Mouse (Mus musculus) forebrain, embryonic 15.5 days (tissue): Measurements from ENCODE around the gene Plscr1. TPM values are rescaled to one million over a fixed set of nuclear protein-coding genes. Genes with fewer than 3 reads are reported as not detected.

Experiments
- ATAC-seq: fragments of 200-750 bp; cut with Nextera tagmentation; replicated peaks from 2 replicates; pipeline ENCODE4 v1.8.0; 2017; ENCODE audit warnings: mild to moderate bottlenecking, moderate TSS enrichment, moderate library complexity
- H3K27ac ChIP-seq: fragments of 300-500 bp; sonication (generic); replicated peaks from 2 replicates; pipeline ENCODE4 v1.5.1; 2015; ENCODE audit warnings: mild to moderate bottlenecking, inconsistent platforms
- H3K27me3 ChIP-seq: fragments of 300-500 bp; sonication (generic); 2 replicates; pipeline ENCODE4 v1.6.1; 2015; ENCODE audit warnings: inconsistent platforms
- H3K36me3 ChIP-seq: fragments of 300-500 bp; sonication (generic); 2 replicates; pipeline ENCODE4 v1.6.1; 2015; ENCODE audit warnings: mild to moderate bottlenecking, inconsistent platforms
- H3K4me1 ChIP-seq: fragments of 300-500 bp; sonication (generic); 2 replicates; pipeline ENCODE4 v1.6.1; 2015; ENCODE audit warnings: inconsistent platforms
- H3K4me2 ChIP-seq: fragments of 300-500 bp; sonication (generic); replicated peaks from 2 replicates; pipeline ENCODE4 v1.6.1; 2015; ENCODE audit warnings: mild to moderate bottlenecking, inconsistent platforms
- H3K4me3 ChIP-seq: fragments of 300-500 bp; sonication (generic); 2 replicates; pipeline ENCODE4 v1.5.1; 2015; ENCODE audit warnings: mild to moderate bottlenecking, inconsistent platforms
- H3K9ac ChIP-seq: fragments of 300-500 bp; sonication (generic); replicated peaks from 2 replicates; pipeline ENCODE4 v1.6.1; 2015; ENCODE audit warnings: mild to moderate bottlenecking, inconsistent platforms
- H3K9me3 ChIP-seq: fragments of 300-500 bp; sonication (generic); 2 replicates; pipeline ENCODE4 v1.6.1; 2016; ENCODE audit warnings: inconsistent platforms
- WGBS: fragments of 180-500 bp; shearing (Covaris S2); methylation state at CpG from one replicate; pipeline ENCODE4 v1.1.7; 2015; ENCODE audit warnings: mixed read lengths; 5-methylcytosine and 5-hydroxymethylcytosine counted together
- polyA plus RNA-seq: library from polyadenylated mRNA; unstranded; fragments of >200 nt; fragmentation: Nextera tagmentation; extraction: Ambion mirVana; gene quantifications from 2 replicates; pipeline ENCODE4 v1.2.1, GENCODE M21; 2015

The Plscr1 gene
- polyA plus RNA-seq, 1 experiment from 2014 or later: 6.8 TPM

GRCm38 (mm10) chr9:92226795-92227194 lies 22.8 kb upstream of the Plscr1 start:
- Histone ChIP-seq H3K4me3 (no peak overlapping the region), H3K36me3 (no peaks in the 10 kb centered on the region), H3K4me2 (no peak overlapping the region), H3K9me3 (no peaks in the 10 kb centered on the region), H3K27ac (no peak overlapping the region), H3K27me3 (no peaks in the 10 kb centered on the region), H3K4me1 (no peaks in the 10 kb centered on the region), H3K9ac (no peak overlapping the region)
- no peak for ATAC-seq
- 87% methylated on average over 3 of the region's 3 CpGs for WGBS

- H3K36me3 ChIP-seq: no peaks in the 10 kb centered on the region
- H3K4me3 ChIP-seq: no peak overlapping the region
- no peaks in the 10 kb centered on the region for H3K4me1 ChIP-seq
- no peak overlapping the region for H3K4me2 ChIP-seq
- H3K27ac ChIP-seq: no peak overlapping the region
- H3K9me3 ChIP-seq: no peaks in the 10 kb centered on the region
- H3K27me3 ChIP-seq: no peaks in the 10 kb centered on the region
- no peak overlapping the region for H3K9ac ChIP-seq
- WGBS: 94% methylated on average over 16 of the region's 16 CpGs
- ATAC-seq: no peak
These were observed 20.4 kb upstream of the Plscr1 start for GRCm38 (mm10) chr9:92228867-92229832.

GRCm38 (mm10) chr9:92229833-92230205 lies 19.7 kb upstream of the Plscr1 start:
- H3K9ac ChIP-seq: no peak overlapping the region
- no peak for ATAC-seq
- no peak overlapping the region for H3K4me2 ChIP-seq
- no peaks in the 10 kb centered on the region for H3K9me3 ChIP-seq
- H3K27ac ChIP-seq: no peak overlapping the region
- H3K4me3 ChIP-seq: no peak overlapping the region
- no peaks in the 10 kb centered on the region for H3K4me1 ChIP-seq
- no peaks in the 10 kb centered on the region for H3K36me3 ChIP-seq
- WGBS: 86% methylated on average over 2 of the region's 2 CpGs
- H3K27me3 ChIP-seq: no peaks in the 10 kb centered on the region

GRCm38 (mm10) chr9:92234901-92235458 lies 14.6 kb upstream of the Plscr1 start:
- no peak overlapping the region for H3K4me2 ChIP-seq
- H3K36me3 ChIP-seq: no peaks in the 10 kb centered on the region
- 87% methylated on average over 11 of the region's 11 CpGs for WGBS
- H3K4me3 ChIP-seq: no peak overlapping the region
- no peak overlapping the region for H3K27ac ChIP-seq
- no peaks in the 10 kb centered on the region for H3K27me3 ChIP-seq
- no peaks in the 10 kb centered on the region for H3K4me1 ChIP-seq
- H3K9me3 ChIP-seq: no peaks in the 10 kb centered on the region
- no peak for ATAC-seq
- no peak overlapping the region for H3K9ac ChIP-seq

- Histone ChIP-seq H3K9ac (no peak overlapping the region), H3K36me3 (no peaks in the 10 kb centered on the region), H3K4me1 (peaks cover 15% of the 10 kb centered on the region; the same call in 1 of the 2 replicates), H3K4me2 (no peak overlapping the region), H3K4me3 (no peak overlapping the region), H3K9me3 (no peaks in the 10 kb centered on the region), H3K27ac (no peak overlapping the region), H3K27me3 (no peaks in the 10 kb centered on the region)
- 85% methylated on average over 7 of the region's 7 CpGs for WGBS
- ATAC-seq: no peak
These were observed 640 bp upstream of the Plscr1 start for GRCm38 (mm10) chr9:92248773-92249446.

DNA sequence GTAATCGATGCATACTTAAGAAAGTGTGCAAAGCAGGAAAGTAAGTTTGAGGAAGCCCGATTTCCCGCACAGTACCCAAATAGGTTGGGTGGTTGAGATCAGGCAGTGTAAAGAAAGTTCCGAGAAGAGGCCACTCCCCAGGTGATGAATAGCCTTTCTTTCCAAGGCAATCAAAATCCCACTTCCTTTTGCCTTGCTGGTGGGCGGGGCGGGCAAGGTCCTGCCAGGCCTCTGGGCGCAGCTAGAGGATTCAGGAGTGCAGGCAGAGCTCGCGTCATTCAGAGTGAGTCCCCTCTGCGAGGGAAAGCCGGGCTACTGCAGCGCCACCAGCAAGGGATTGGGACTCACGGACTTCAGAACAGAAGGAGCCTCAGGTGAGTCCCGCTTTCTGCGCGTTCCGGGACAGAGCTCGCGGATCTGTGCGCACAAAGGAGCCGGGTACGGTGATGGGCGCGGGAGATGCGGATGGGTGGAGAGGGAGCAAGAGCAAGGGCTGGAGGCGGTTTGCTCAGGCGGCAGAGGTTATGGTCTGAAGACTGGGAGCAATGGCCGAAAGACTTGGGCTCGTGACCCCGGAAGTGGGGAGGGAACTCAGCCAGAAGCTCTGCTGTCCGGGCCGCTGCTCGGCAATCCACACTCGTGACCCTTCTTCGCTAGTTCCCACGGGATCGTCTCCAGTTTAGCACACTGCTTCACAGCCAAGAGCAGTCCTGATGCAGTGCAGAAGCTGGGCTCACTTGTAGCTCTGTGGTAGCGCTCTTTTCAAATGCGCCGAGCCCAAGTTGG lies 630 bp downstream of the Plscr1 start:
- H3K27me3 ChIP-seq: no peaks in the 10 kb centered on the region
- peak overlapping the region; percentile 84 for H3K4me2 ChIP-seq
- WGBS: under 1% methylated on average over 40 of the region's 40 CpGs
- H3K4me1 ChIP-seq: peaks cover 15% of the 10 kb centered on the region; the same call in 1 of the 2 replicates
- peak overlapping the region; percentile 62 for H3K9ac ChIP-seq
- no peaks in the 10 kb centered on the region for H3K9me3 ChIP-seq
- peak; percentile 96 for ATAC-seq
- no peaks in the 10 kb centered on the region for H3K36me3 ChIP-seq
- peak overlapping the region; percentile 57 for H3K4me3 ChIP-seq
- H3K27ac ChIP-seq: peak overlapping the region; percentile 55

DNA sequence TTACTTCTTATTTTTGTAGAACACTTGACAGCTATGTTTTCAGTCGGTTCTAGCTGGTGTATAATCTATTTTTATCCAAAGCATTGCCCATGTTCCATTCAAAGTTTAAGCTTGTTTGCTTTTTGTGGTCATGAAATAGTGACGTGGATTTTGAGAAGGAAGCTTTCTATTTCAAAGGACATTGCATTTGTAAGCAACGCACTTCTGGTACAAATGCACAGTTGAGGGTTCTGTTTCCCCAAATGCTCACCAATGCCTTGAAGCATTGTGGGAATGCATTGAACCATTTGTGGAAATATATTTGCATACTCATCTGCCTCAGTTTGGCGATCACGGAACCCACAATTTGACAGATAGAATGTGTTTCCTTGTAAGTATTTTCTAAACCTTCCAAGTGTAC lies 3.2 kb downstream of the Plscr1 start:
- no peak overlapping the region for H3K4me2 ChIP-seq
- H3K4me3 ChIP-seq: no peak overlapping the region
- no peak overlapping the region for H3K9ac ChIP-seq
- 73% methylated on average over 5 of the region's 5 CpGs for WGBS
- H3K9me3 ChIP-seq: no peaks in the 10 kb centered on the region
- no peaks in the 10 kb centered on the region for H3K36me3 ChIP-seq
- no peak for ATAC-seq
- no peaks in the 10 kb centered on the region for H3K27me3 ChIP-seq
- no peak overlapping the region for H3K27ac ChIP-seq
- H3K4me1 ChIP-seq: peaks cover 15% of the 10 kb centered on the region; the same call in 1 of the 2 replicates

GRCm38 (mm10) chr9:92253585-92254321 lies 4.2 kb downstream of the Plscr1 start:
- H3K27ac ChIP-seq: no peak overlapping the region
- WGBS: 93% methylated on average over 10 of the region's 10 CpGs
- no peaks in the 10 kb centered on the region for H3K9me3 ChIP-seq
- peaks cover 15% of the 10 kb centered on the region; the same call in 1 of the 2 replicates for H3K4me1 ChIP-seq
- no peak overlapping the region for H3K4me2 ChIP-seq
- H3K27me3 ChIP-seq: no peaks in the 10 kb centered on the region
- no peaks in the 10 kb centered on the region for H3K36me3 ChIP-seq
- no peak overlapping the region for H3K9ac ChIP-seq
- no peak overlapping the region for H3K4me3 ChIP-seq
- no peak for ATAC-seq

GRCm38 (mm10) chr9:92260481-92261159 lies 11.1 kb downstream of the Plscr1 start:
- no peak for ATAC-seq
- Histone ChIP-seq H3K9me3 (no peaks in the 10 kb centered on the region), H3K4me1 (no peaks in the 10 kb centered on the region), H3K4me2 (no peak overlapping the region), H3K27ac (no peak overlapping the region), H3K9ac (no peak overlapping the region), H3K27me3 (no peaks in the 10 kb centered on the region), H3K36me3 (no peaks in the 10 kb centered on the region), H3K4me3 (no peak overlapping the region)
- WGBS: 82% methylated on average over 7 of the region's 7 CpGs

DNA sequence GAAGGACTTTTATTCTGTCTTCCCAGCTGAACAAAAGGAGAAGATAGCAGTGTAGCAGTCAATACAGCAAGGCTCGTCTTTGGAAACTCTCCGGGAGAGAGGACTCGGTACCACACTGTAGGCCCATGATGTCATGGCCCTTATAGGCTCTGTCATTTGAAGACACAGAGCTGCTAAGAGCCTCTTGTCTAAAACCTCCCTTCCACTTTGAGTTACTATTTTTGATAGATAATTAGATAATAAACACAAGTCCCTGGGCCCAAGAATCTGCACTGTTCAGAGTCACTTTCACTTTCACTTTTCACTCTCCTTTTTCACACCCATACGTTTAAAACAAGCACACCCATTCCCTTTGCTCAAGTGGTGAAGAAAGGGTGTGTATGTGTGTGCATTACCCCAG lies 16.2 kb downstream of the Plscr1 start:
- H3K4me2 ChIP-seq: no peak overlapping the region
- ATAC-seq: no peak
- H3K9me3 ChIP-seq: no peaks in the 10 kb centered on the region
- 85% methylated on average over 4 of the region's 4 CpGs for WGBS
- no peak overlapping the region for H3K27ac ChIP-seq
- no peak overlapping the region for H3K4me3 ChIP-seq
- no peaks in the 10 kb centered on the region for H3K4me1 ChIP-seq
- no peak overlapping the region for H3K9ac ChIP-seq
- H3K27me3 ChIP-seq: no peaks in the 10 kb centered on the region
- H3K36me3 ChIP-seq: no peaks in the 10 kb centered on the region
